Mouse (Mus musculus) forebrain, embryonic 10.5 days (tissue): ENCODE data around the gene Cnot11. TPM values are rescaled to one million over a fixed set of nuclear protein-coding genes. Genes with fewer than 3 reads are reported as not detected.

Source experiments
- DNase-seq: peaks from one replicate; pipeline ENCODE4 v3.0.0-alpha.2; 2017; ENCODE audit warnings: low spot score; ENCODE audit errors: extremely low spot score
- H3K27ac ChIP-seq: fragments of 300-500 bp; sonication (generic); 2 replicates; pipeline ENCODE4 v1.5.1; 2016; ENCODE audit warnings: mild to moderate bottlenecking
- H3K27me3 ChIP-seq: fragments of 300-500 bp; sonication (generic); 2 replicates; pipeline ENCODE4 v1.6.1; 2016; ENCODE audit warnings: mild to moderate bottlenecking; ENCODE audit not compliant: poor library complexity, severe bottlenecking
- H3K36me3 ChIP-seq: fragments of 300-500 bp; sonication (generic); replicated peaks from 2 replicates; pipeline ENCODE4 v1.6.1; 2016; ENCODE audit warnings: mild to moderate bottlenecking, moderate library complexity
- H3K4me1 ChIP-seq: fragments of 300-500 bp; sonication (generic); 2 replicates; pipeline ENCODE4 v1.6.1; 2016
- H3K4me3 ChIP-seq: fragments of 300-500 bp; sonication (generic); 2 replicates; pipeline ENCODE4 v1.5.1; 2016; ENCODE audit warnings: mild to moderate bottlenecking, moderate library complexity
- H3K9me3 ChIP-seq: fragments of 300-500 bp; sonication (generic); 2 replicates; pipeline ENCODE4 v1.6.1; 2016; ENCODE audit warnings: mild to moderate bottlenecking, moderate library complexity
- WGBS: fragments of 180-500 bp; shearing (Covaris S2); methylation state at CpG from one replicate; pipeline ENCODE4 v1.1.7; 2016; 5-methylcytosine and 5-hydroxymethylcytosine counted together
- polyA plus RNA-seq: library from polyadenylated mRNA; unstranded; fragments of >200 nt; fragmentation: Nextera tagmentation; extraction: Ambion mirVana; gene quantifications from 2 replicates; pipeline ENCODE4 v1.2.1, GENCODE M21; 2016

Cnot11 gene
- polyA plus RNA-seq, 1 experiment from 2014 or later = 21.5 TPM

DNA sequence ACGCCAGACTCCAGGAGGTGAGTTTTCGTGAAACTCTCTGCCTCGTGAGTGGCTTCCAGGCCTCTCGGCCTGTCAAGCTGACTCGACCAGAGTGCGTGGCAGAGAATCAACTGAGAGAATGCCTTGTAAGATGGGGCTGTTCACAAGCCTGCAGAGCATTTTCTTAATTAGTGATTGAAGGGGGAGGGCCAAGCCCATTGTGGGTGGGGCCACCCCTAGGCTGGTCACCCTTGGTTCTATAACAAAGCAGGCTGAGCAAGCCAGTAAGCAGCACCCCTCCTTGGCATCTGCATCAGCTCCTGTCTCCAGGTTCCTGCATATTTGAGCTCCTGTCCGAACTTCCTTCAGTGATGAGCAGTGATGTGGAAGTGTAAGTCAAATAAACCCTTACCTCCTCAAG, 13.5 kb upstream of the Cnot11 start:
- Histone ChIP-seq H3K27me3 (no peaks in the 10 kb centered on the region), H3K4me1 (no peaks in the 10 kb centered on the region), H3K36me3 (no peaks in the 10 kb centered on the region), H3K27ac (no peak overlapping the region), H3K9me3 (peaks cover 2% of the 10 kb centered on the region; the same call in 1 of the 2 replicates), H3K4me3 (no peak overlapping the region)
- DNase-seq = no peak
- WGBS = 91% methylated on average over 7 of the region's 7 CpGs

- 34% methylated on average over 5 of the region's 5 CpGs for WGBS
- H3K9me3 ChIP-seq = peaks cover 2% of the 10 kb centered on the region; the same call in 1 of the 2 replicates
- H3K36me3 ChIP-seq = no peaks in the 10 kb centered on the region
- no peaks in the 10 kb centered on the region for H3K27me3 ChIP-seq
- no peak for DNase-seq
- peaks cover 2% of the 10 kb centered on the region; the same call in 1 of the 2 replicates for H3K4me1 ChIP-seq
- H3K27ac ChIP-seq = no peak overlapping the region
- no peak overlapping the region for H3K4me3 ChIP-seq
These were observed 12.3 kb upstream of the Cnot11 start for GRCm38 (mm10) chr1:39522519-39522918.

DNA sequence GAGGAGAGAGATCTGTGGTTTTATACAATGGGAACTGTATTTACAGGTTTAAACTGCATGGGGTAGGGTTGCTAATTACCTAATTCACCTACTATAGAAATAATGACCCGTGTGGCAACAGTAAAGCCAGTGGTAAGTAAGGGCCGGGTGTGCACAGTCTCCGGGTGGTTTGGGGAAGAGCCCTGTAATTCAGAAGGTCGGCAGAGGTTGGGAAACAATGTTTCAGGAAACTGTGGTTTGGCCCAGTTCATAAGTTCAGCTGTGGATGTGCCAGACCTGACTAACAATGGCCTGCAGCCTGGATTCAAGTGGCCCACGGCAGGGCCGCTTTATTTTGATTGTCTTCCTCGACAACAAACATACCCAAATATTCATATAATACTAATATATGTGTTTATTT, 9.0 kb upstream of the Cnot11 start:
- no peaks in the 10 kb centered on the region for H3K9me3 ChIP-seq
- no peaks in the 10 kb centered on the region for H3K36me3 ChIP-seq
- H3K27ac ChIP-seq = no peak overlapping the region
- H3K4me1 ChIP-seq = peaks cover 6% of the 10 kb centered on the region
- no peak for DNase-seq
- no peaks in the 10 kb centered on the region for H3K27me3 ChIP-seq
- no peak overlapping the region for H3K4me3 ChIP-seq
- WGBS = 85% methylated on average over 7 of the region's 7 CpGs

GRCm38 (mm10) chr1:39526371-39527167, 8.2 kb upstream of the Cnot11 start:
- no peaks in the 10 kb centered on the region for H3K36me3 ChIP-seq
- H3K4me3 ChIP-seq = no peak overlapping the region
- DNase-seq = no peak
- H3K27ac ChIP-seq = no peak overlapping the region
- peaks cover 6% of the 10 kb centered on the region for H3K4me1 ChIP-seq
- H3K27me3 ChIP-seq = no peaks in the 10 kb centered on the region
- H3K9me3 ChIP-seq = no peaks in the 10 kb centered on the region
- WGBS = 89% methylated on average over 9 of the region's 9 CpGs

- Histone ChIP-seq H3K9me3 (no peaks in the 10 kb centered on the region), H3K36me3 (no peaks in the 10 kb centered on the region), H3K27ac (no peak overlapping the region), H3K4me3 (no peak overlapping the region), H3K27me3 (no peaks in the 10 kb centered on the region), H3K4me1 (peaks cover 6% of the 10 kb centered on the region)
- peak; percentile 76 for DNase-seq
- WGBS = 13% methylated on average over 7 of the region's 7 CpGs
These were observed 7.4 kb upstream of the Cnot11 start for GRCm38 (mm10) chr1:39527432-39527831.

DNA sequence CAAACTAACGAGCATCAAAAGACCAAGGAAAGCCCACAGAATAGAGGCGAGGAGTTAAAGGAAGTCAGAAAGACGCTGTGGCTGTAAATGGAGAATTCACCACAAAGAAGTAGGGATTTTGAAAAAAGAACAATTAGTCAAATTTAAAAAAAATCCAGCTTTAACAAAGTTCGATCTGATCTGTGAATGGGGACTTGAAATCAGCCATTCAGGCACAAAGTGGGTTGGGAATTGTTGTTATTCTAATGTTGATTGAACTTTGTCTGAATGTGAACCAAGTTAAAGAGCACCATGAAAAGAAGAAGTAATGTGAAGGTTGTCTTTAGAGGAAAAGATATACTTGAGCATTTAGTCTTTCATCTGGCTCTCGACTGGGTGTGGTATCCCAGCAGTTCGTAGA, 6.5 kb upstream of the Cnot11 start:
- no peak overlapping the region for H3K4me3 ChIP-seq
- no peak for DNase-seq
- H3K9me3 ChIP-seq = no peaks in the 10 kb centered on the region
- no peaks in the 10 kb centered on the region for H3K36me3 ChIP-seq
- WGBS = 69% methylated on average over 6 of the region's 6 CpGs
- no peak overlapping the region for H3K27ac ChIP-seq
- no peaks in the 10 kb centered on the region for H3K27me3 ChIP-seq
- peaks cover 10% of the 10 kb centered on the region for H3K4me1 ChIP-seq

DNA sequence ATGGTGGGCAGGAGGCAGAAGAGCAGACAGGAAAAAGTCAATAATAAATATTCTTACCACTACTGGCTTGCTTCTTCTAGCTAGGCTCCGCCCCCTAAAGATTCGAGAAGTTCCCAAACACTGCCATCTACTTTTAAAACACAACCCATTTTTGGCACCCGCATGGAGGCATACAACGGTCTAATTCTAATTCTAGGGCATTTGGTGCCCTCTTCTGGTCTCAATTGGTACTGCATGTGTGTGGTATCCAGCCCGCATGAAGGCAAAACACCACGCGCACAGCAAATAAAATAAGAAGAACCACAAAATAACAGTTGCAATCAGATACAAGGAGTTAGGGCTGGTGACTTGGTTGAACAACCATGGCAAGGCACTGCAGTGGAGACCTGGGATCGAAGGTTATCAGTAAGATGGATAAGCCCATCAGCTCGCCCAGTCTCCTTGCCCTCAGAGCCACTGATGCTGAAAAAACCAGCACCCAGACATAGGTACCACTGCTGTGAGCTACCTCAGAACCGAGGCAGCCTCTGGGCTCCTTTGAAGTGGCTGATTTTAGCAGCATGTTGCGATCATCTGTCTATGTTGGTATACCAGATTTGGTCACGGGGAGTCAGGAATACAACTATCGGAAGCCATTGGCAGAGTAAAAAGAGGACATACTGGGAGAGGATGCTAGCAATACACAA, 4.4 kb upstream of the Cnot11 start:
- Histone ChIP-seq H3K27me3 (no peaks in the 10 kb centered on the region), H3K4me1 (peaks cover 30% of the 10 kb centered on the region), H3K36me3 (no peaks in the 10 kb centered on the region), H3K27ac (no peak overlapping the region), H3K9me3 (no peaks in the 10 kb centered on the region), H3K4me3 (no peak overlapping the region)
- peak; percentile 73 for DNase-seq
- WGBS = 40% methylated on average over 13 of the region's 13 CpGs

GRCm38 (mm10) chr1:39531036-39531435, 3.8 kb upstream of the Cnot11 start:
- Histone ChIP-seq H3K36me3 (no peaks in the 10 kb centered on the region), H3K9me3 (no peaks in the 10 kb centered on the region), H3K27me3 (no peaks in the 10 kb centered on the region), H3K4me3 (no peak overlapping the region), H3K4me1 (peaks cover 33% of the 10 kb centered on the region), H3K27ac (no peak overlapping the region)
- 65% methylated on average over 4 of the region's 4 CpGs for WGBS
- no peak for DNase-seq

GRCm38 (mm10) chr1:39533917-39534316, 875 bp upstream of the Cnot11 start:
- WGBS = 40% methylated on average over 3 of the region's 3 CpGs

DNA sequence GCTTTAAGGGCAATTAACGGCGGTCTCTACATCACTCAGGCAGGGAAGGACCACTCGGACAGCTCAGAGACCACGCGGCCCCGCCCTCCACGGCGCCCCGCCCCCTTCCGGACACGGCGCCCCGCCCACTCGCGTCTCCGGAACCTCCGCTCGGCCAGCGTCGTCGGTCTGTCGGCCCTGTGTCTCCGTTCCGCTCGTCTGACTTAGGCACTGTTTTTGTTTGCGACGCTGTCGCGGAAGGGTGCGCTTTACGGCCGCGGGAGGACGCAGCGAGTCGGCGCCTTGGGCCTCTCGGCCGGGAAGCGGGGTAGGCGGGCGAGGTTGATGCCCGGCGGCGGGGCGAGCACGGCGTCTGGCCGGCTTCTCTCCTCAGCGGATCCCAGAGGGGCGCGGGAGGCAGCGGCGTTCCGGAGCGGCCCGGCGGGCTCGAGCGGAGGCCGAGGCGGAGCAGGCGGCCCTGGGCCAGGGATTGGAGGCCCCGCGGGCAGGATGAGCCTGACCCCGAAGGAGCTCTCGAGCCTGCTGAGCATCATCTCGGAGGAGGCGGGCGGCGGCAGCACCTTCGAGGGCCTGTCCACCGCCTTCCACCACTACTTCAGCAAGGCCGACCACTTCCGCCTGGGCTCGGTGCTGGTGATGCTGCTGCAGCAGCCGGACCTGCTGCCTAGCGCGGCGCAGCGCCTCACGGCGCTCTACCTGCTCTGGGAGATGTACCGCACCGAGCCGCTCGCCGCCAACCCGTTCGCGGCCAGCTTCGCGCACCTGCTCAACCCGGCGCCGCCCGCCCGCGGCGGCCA, 921 bp downstream of the Cnot11 start:
- Histone ChIP-seq H3K4me3 (peak overlapping the region; percentile 97), H3K27ac (peak overlapping the region; percentile 94), H3K9me3 (peaks cover 11% of the 10 kb centered on the region), H3K27me3 (no peaks in the 10 kb centered on the region), H3K36me3 (peaks cover 35% of the 10 kb centered on the region), H3K4me1 (peaks cover 48% of the 10 kb centered on the region)
- DNase-seq = peak; percentile 99
- whole genome bisulfite sequencing = under 1% methylated on average over 99 of the region's 100 CpGs

More at GRCm38 (mm10) chr1:39533917-39534316, 875 bp upstream of the Cnot11 start:
- Histone ChIP-seq H3K4me3 (no peak overlapping the region), H3K27ac (no peak overlapping the region), H3K36me3 (peaks cover 17% of the 10 kb centered on the region), H3K9me3 (no peaks in the 10 kb centered on the region), H3K27me3 (no peaks in the 10 kb centered on the region), H3K4me1 (peaks cover 50% of the 10 kb centered on the region)
- DNase-seq = no peak

GRCm38 (mm10) chr1:39536701-39537100, 1.9 kb downstream of the Cnot11 start:
- Histone ChIP-seq H3K4me3 (peak overlapping the region; percentile 97), H3K27me3 (no peaks in the 10 kb centered on the region), H3K4me1 (peaks cover 48% of the 10 kb centered on the region), H3K36me3 (peaks cover 44% of the 10 kb centered on the region), H3K9me3 (peaks cover 13% of the 10 kb centered on the region), H3K27ac (no peak overlapping the region)
- 48% methylated on average over 7 of the region's 7 CpGs for WGBS
- DNase-seq = no peak

DNA sequence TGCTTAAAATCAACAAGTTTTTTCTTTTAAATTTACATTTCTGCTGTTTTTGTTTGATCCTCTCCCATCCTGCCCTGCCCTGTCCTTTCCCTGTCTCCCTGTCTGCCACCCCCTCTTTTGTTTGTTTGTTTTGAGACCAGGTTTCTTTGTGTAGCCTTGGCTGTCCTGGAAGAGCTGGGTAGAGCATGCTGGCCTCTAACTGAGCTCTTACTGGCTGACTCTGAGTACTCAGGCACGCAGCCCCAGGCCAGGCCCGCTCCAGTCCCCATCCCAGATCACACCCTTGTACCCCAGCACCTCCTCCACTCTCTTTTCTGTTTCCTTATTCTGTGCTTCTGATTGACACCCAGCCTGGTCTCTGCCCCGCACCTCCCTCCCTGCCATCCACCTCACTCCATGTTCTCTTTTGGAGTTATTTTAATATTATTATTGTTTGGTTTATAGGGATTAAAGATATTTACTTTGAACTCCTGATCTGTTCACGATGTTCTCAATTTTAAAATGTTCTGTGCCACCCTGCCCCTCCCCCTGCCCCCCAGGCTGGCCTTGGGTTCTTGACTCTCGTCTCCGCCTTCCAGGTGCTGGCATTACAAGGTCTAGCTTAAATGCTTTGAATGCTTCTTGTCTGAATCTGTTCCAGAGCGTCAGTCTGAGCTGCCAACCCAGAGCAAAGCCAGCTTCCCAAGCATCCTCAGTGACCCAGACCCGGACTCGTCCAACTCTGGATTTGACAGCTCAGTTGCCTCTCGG, 3.0 kb downstream of the Cnot11 start:
- DNase-seq = no peak
- Histone ChIP-seq H3K4me1 (peaks cover 48% of the 10 kb centered on the region), H3K27ac (no peak overlapping the region), H3K9me3 (peaks cover 13% of the 10 kb centered on the region), H3K27me3 (no peaks in the 10 kb centered on the region), H3K36me3 (peaks cover 55% of the 10 kb centered on the region), H3K4me3 (peak overlapping the region; percentile 97; the same call in 1 of the 2 replicates)
- 91% methylated on average over 10 of the region's 10 CpGs for WGBS
